Mouse (Mus musculus) midbrain, embryonic 13.5 days (tissue): ENCODE measurements around the gene Mad1l1. TPM values are rescaled to one million over a fixed set of nuclear protein-coding genes. Genes with fewer than 3 reads are reported as not detected.
"Not testable (repeated sequence)": the region's sequence is repeated elsewhere in the genome, so short reads cannot be mapped to it uniquely, and the experiment has no call there.

Experiments
- ATAC-seq: fragments of 200-750 bp; cut with Nextera tagmentation; 2 replicates; pipeline ENCODE4 v1.8.0; 2017; ENCODE audit warnings: mild to moderate bottlenecking, moderate TSS enrichment, moderate library complexity
- H3K27ac ChIP-seq: fragments of 300-500 bp; sonication (generic); 2 replicates; pipeline ENCODE4 v1.5.1; 2015; ENCODE audit warnings: inconsistent platforms, mild to moderate bottlenecking, moderate library complexity
- H3K27me3 ChIP-seq: fragments of 300-500 bp; sonication (generic); 2 replicates; pipeline ENCODE4 v1.6.1; 2015; ENCODE audit warnings: mild to moderate bottlenecking, inconsistent platforms
- H3K36me3 ChIP-seq: fragments of 300-500 bp; sonication (generic); 2 replicates; pipeline ENCODE4 v1.6.1; 2015; ENCODE audit warnings: mild to moderate bottlenecking, inconsistent platforms
- H3K4me1 ChIP-seq: fragments of 300-500 bp; sonication (generic); replicated peaks from 2 replicates; pipeline ENCODE4 v1.6.1; 2015; ENCODE audit warnings: inconsistent platforms
- H3K4me2 ChIP-seq: fragments of 300-500 bp; sonication (generic); replicated peaks from 2 replicates; pipeline ENCODE4 v1.6.1; 2015; ENCODE audit warnings: moderate library complexity, mild to moderate bottlenecking, inconsistent platforms
- H3K4me3 ChIP-seq: fragments of 300-500 bp; sonication (generic); replicated peaks from 2 replicates; pipeline ENCODE4 v1.5.1; 2015; ENCODE audit warnings: mild to moderate bottlenecking, inconsistent platforms
- H3K9ac ChIP-seq: fragments of 300-500 bp; sonication (generic); replicated peaks from 2 replicates; pipeline ENCODE4 v1.6.1; 2015; ENCODE audit warnings: mild to moderate bottlenecking, inconsistent platforms
- H3K9me3 ChIP-seq: fragments of 300-500 bp; sonication (generic); 2 replicates; pipeline ENCODE4 v1.6.1; 2016; ENCODE audit warnings: mild to moderate bottlenecking, inconsistent platforms
- WGBS: fragments of 180-500 bp; shearing (Covaris S2); methylation state at CpG from one replicate; pipeline ENCODE4 v1.1.7; 2015; 5-methylcytosine and 5-hydroxymethylcytosine counted together
- polyA plus RNA-seq: library from polyadenylated mRNA; unstranded; fragments of >200 nt; fragmentation: Nextera tagmentation; extraction: Ambion mirVana; gene quantifications from 2 replicates; pipeline ENCODE4 v1.2.1, GENCODE M21; 2015

Mad1l1 gene
- polyA plus RNA-seq, 1 experiment from 2014 or later, result 39.7 TPM

GRCm38 (mm10) chr5:140002541-140002940 lies 318.8 kb downstream of the Mad1l1 start:
- no peaks in the 10 kb centered on the region for H3K36me3 ChIP-seq
- peaks cover 14% of the 10 kb centered on the region for H3K4me1 ChIP-seq
- no peaks in the 10 kb centered on the region for H3K9me3 ChIP-seq
- H3K4me3 ChIP-seq, result no peak overlapping the region
- no peak overlapping the region for H3K4me2 ChIP-seq
- WGBS, result 49% methylated on average over 3 of the region's 3 CpGs
- no peak overlapping the region for H3K27ac ChIP-seq
- no peak overlapping the region for H3K9ac ChIP-seq
- peak; percentile 27; the same call in 1 of the 2 replicates for ATAC-seq
- peaks cover 43% of the 10 kb centered on the region for H3K27me3 ChIP-seq

GRCm38 (mm10) chr5:139998916-139999315 lies 322.4 kb downstream of the Mad1l1 start:
- no peaks in the 10 kb centered on the region for H3K36me3 ChIP-seq
- peaks cover 4% of the 10 kb centered on the region for H3K4me1 ChIP-seq
- no peak overlapping the region for H3K9ac ChIP-seq
- ATAC-seq, result no peak
- H3K27ac ChIP-seq, result no peak overlapping the region
- no peak overlapping the region for H3K4me3 ChIP-seq
- no peaks in the 10 kb centered on the region for H3K9me3 ChIP-seq
- H3K27me3 ChIP-seq, result peaks cover 10% of the 10 kb centered on the region
- no peak overlapping the region for H3K4me2 ChIP-seq
- WGBS, result 28% methylated on average over 6 of the region's 6 CpGs

DNA sequence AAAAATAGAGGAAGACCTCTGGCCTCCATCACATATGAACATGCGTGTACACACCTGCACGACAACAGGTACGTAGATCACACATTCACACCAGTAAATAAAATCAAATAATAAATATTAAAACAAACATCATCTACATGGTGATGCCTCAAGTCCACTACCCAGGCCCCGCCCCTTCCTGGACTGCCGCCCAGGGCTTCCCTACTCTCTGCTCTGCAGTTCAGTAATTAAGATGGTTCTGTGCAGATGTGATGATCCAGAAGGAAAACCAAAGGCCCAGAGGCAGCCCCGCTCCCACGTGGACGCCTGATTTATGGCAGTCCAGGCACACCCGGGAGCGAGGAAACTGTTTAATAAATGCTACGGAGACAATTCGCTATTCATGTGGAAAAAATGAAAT lies 323.0 kb downstream of the Mad1l1 start:
- not testable (repeated sequence) for H3K27ac ChIP-seq, H3K4me1 ChIP-seq, H3K27me3 ChIP-seq, H3K9ac ChIP-seq, H3K9me3 ChIP-seq, H3K36me3 ChIP-seq, H3K4me3 ChIP-seq, H3K4me2 ChIP-seq, ATAC-seq
- WGBS, result 77% methylated on average over 12 of the region's 12 CpGs

- 88% methylated on average over 3 of the region's 3 CpGs for WGBS
Measured at GRCm38 (mm10) chr5:139991531-139991930, 329.8 kb downstream of the Mad1l1 start.

GRCm38 (mm10) chr5:139985073-139985746 lies 336.1 kb downstream of the Mad1l1 start:
- H3K9me3 ChIP-seq, result peaks cover 14% of the 10 kb centered on the region
- ATAC-seq, result no peak

More at GRCm38 (mm10) chr5:139991531-139991930, 329.8 kb downstream of the Mad1l1 start:
- H3K4me3 ChIP-seq, result no peak overlapping the region
- no peaks in the 10 kb centered on the region for H3K4me1 ChIP-seq
- H3K27me3 ChIP-seq, result 0 out of 2 replicates have a peak, but pooled peaks cover under 1% of the 10 kb centered on the region
- H3K4me2 ChIP-seq, result no peak overlapping the region
- H3K36me3 ChIP-seq, result no peaks in the 10 kb centered on the region
- H3K9ac ChIP-seq, result no peak overlapping the region
- no peak for ATAC-seq
- H3K27ac ChIP-seq, result no peak overlapping the region
- H3K9me3 ChIP-seq, result peaks cover 29% of the 10 kb centered on the region

GRCm38 (mm10) chr5:139981976-139982375 lies 339.4 kb downstream of the Mad1l1 start:
- H3K4me3 ChIP-seq, result no peak overlapping the region
- peaks cover 18% of the 10 kb centered on the region for H3K27me3 ChIP-seq
- no peaks in the 10 kb centered on the region; the same call in 1 of the 2 replicates for H3K9me3 ChIP-seq
- no peak overlapping the region for H3K4me2 ChIP-seq
- no peaks in the 10 kb centered on the region for H3K36me3 ChIP-seq
- WGBS, result 85% methylated on average over 1 of the region's 1 CpGs
- no peak overlapping the region for H3K27ac ChIP-seq
- no peak for ATAC-seq
- H3K4me1 ChIP-seq, result peaks cover 14% of the 10 kb centered on the region
- H3K9ac ChIP-seq, result no peak overlapping the region

More at GRCm38 (mm10) chr5:139985073-139985746, 336.1 kb downstream of the Mad1l1 start:
- Histone ChIP-seq H3K4me3 (no peak overlapping the region), H3K4me1 (no peaks in the 10 kb centered on the region), H3K27ac (no peak overlapping the region), H3K36me3 (no peaks in the 10 kb centered on the region), H3K27me3 (0 out of 2 replicates have a peak, but pooled peaks cover 4% of the 10 kb centered on the region), H3K4me2 (no peak overlapping the region), H3K9ac (no peak overlapping the region)
- WGBS, result 46% methylated on average over 18 of the region's 18 CpGs

- Histone ChIP-seq H3K27ac (no peak overlapping the region), H3K36me3 (no peaks in the 10 kb centered on the region), H3K9ac (no peak overlapping the region), H3K4me3 (no peak overlapping the region), H3K9me3 (no peaks in the 10 kb centered on the region), H3K27me3 (peaks cover 22% of the 10 kb centered on the region), H3K4me1 (peaks cover 15% of the 10 kb centered on the region), H3K4me2 (no peak overlapping the region)
- no peak for ATAC-seq
- WGBS, result 74% methylated on average over 9 of the region's 9 CpGs
Measured at GRCm38 (mm10) chr5:139979371-139979770, 342.0 kb downstream of the Mad1l1 start.

DNA sequence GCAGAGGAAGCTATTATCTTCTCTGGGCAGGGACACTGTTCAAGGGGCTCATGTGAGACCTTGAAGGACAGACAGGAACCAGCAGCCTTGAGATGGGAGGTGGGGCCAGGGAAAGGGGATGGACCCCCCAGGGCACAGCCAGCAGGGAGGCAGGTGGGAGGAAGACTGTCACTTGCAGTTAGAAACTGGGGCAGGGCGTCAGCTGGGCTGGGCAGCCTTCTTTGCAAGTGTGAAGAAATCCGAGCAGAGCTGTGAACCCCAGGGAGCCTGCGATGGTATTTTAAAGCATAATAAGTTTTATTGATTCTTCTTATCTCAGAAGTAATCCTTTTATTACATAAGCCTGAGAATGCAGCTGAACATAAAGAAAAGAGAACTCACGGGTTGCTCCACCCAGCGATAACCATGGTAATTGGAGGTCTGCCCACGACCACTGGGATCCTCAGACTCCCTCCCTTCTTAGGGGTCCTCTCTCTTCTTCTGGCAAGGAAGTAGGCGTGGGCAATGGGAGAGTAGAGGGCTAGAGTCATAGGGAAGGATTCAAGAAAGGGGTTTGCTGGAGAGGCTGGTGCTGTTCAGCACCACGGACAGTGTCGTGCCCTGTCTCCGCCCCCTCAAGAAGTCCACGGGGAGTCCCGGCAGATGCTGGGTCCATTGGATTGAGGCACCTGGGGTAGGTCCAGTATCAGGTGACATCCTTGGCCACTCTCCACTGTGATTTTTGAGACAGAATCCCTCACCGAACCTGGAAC lies 342.7 kb downstream of the Mad1l1 start:
- Histone ChIP-seq H3K4me2 (no peak overlapping the region), H3K27me3 (peaks cover 22% of the 10 kb centered on the region), H3K9ac (no peak overlapping the region), H3K27ac (no peak overlapping the region), H3K4me3 (no peak overlapping the region), H3K36me3 (no peaks in the 10 kb centered on the region), H3K9me3 (no peaks in the 10 kb centered on the region), H3K4me1 (peaks cover 15% of the 10 kb centered on the region)
- WGBS, result 6% methylated on average over 13 of the region's 13 CpGs
- no peak for ATAC-seq

DNA sequence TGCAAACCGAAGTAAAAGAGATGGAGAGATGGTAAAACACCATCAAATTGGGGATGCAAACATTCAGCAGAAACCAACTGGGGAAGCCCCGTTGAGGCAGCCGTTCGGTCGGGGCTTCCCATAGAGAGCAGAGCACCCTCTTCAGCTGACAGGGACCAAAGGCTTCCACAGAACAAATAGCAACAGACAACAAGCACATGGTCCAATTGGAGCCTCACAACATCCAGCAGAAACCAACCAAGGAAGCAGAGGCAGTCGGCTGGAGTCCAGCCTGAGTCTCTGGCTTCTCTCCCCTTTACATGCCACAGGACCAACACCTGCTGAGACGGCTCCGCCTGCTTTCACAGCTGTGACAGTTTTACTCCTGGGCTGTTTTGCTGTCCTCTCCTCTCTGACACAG lies 343.9 kb downstream of the Mad1l1 start:
- 46% methylated on average over 8 of the region's 8 CpGs for WGBS
- Histone ChIP-seq H3K9ac (no peak overlapping the region), H3K9me3 (no peaks in the 10 kb centered on the region), H3K4me2 (no peak overlapping the region), H3K27me3 (peaks cover 29% of the 10 kb centered on the region), H3K36me3 (no peaks in the 10 kb centered on the region), H3K27ac (no peak overlapping the region), H3K4me3 (no peak overlapping the region), H3K4me1 (peaks cover 15% of the 10 kb centered on the region)
- ATAC-seq, result no peak

GRCm38 (mm10) chr5:139976584-139976983 lies 344.8 kb downstream of the Mad1l1 start:
- Histone ChIP-seq H3K9ac (no peak overlapping the region), H3K27ac (no peak overlapping the region), H3K27me3 (peaks cover 32% of the 10 kb centered on the region), H3K36me3 (no peaks in the 10 kb centered on the region), H3K9me3 (no peaks in the 10 kb centered on the region), H3K4me3 (no peak overlapping the region), H3K4me2 (no peak overlapping the region), H3K4me1 (peaks cover 15% of the 10 kb centered on the region)
- 84% methylated on average over 4 of the region's 4 CpGs for WGBS
- ATAC-seq, result no peak

- Histone ChIP-seq H3K27me3 (peaks cover 17% of the 10 kb centered on the region; the same call in 1 of the 2 replicates), H3K4me3 (no peak overlapping the region), H3K27ac (no peak overlapping the region), H3K4me1 (0 out of 2 replicates have a peak, but pooled peaks cover 7% of the 10 kb centered on the region), H3K4me2 (no peak overlapping the region), H3K36me3 (no peaks in the 10 kb centered on the region), H3K9ac (no peak overlapping the region), H3K9me3 (no peaks in the 10 kb centered on the region)
- 74% methylated on average over 12 of the region's 12 CpGs for WGBS
- no peak for ATAC-seq
Measured at GRCm38 (mm10) chr5:139970186-139970631, 351.1 kb downstream of the Mad1l1 start.
